Mouse (Mus musculus) cerebellum, adult (tissue): ENCODE measurements around the gene Tmem18.

Source experiments
- ATAC-seq: cut with Nextera tagmentation; 2 replicates; pipeline ENCODE4 v1.9.2; 2017; ENCODE audit warnings: mild to moderate bottlenecking, moderate library complexity, mixed read lengths; ENCODE audit not compliant: insufficient number of reproducible peaks, low FRiP score, low TSS enrichment

Gene Tmem18

DNA sequence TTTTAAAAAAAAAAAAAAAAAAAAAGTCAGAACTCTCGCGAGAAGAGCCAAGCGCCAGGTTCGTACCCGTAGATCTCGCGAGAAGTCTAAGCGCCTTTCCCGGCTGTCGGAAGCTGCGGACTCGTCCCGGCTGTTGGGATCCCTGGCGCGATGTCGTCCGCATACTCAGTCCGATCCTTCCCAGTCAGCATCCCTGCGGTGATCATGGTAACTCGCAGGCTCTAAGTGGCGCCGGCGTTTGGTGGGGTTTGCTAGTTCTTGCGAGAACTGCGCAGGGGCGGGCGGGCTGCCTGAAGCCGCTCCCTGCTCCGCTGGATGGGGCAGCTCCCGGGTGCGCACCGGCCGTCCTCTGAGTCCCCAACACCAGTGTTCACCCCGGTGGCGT, at the start of gene Tmem18:
Tmem18 (plus strand) TSS at position 71 of the 385 bp plus-strand sequence.
- ATAC-seq = peak; percentile 89

DNA sequence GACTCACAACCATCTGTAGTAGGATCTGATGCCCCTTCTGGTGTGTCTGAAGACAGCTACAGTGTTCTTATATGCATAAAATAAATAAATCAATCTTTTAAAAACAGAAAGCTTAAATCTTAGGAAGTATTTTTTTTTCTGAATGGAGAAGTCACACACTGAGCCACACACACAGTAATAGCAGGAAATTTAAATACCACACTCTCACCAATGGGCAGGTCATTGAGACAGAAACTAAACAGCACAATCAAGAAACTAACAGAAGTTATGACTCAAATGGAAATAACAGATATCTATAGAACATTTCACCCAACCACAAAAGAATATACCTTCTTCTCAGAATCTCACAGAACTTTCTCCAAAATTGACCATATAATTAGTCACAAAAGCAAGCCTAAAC, 26.9 kb upstream of the Tmem18 start:
- ATAC-seq = no peak

DNA sequence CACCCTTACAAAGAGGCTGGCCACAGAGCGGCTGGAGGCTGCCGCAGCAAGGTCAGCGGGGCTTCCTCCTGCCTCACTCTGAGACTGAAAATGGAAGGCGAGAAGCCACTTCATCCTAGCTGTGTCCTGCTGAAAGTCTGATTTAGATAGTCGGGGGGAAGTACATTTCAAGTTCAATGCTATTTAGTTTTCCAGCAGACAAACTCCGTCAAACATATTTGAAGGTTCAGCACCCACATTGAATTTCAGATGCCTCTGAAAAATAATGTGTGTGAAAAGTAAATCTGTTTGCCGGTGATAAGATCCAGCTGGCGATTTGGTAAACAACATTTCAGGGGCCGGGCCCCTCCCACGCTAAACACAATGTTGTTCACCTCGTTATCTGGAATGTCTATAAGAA, 22.8 kb upstream of the Tmem18 start:
- no peak for ATAC-seq

DNA sequence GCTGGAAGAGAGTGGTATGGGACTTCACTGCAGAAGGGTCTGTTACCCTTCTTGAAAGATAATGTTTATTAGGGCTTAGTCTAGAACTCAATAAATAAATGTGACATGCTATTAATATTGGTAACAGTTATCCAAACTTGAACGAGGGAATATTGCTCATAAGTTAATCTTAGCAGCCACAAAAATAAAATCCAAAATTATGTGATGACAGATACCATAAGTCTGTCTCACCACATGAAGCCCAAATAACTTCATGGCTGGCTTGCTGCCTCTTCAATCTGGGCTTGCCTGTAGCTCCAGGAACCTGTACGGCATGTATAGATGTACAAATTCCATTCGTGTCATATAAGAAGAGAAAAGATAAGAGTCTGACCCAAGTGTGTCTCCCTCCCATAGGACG, 12.2 kb upstream of the Tmem18 start:
- no peak for ATAC-seq

DNA sequence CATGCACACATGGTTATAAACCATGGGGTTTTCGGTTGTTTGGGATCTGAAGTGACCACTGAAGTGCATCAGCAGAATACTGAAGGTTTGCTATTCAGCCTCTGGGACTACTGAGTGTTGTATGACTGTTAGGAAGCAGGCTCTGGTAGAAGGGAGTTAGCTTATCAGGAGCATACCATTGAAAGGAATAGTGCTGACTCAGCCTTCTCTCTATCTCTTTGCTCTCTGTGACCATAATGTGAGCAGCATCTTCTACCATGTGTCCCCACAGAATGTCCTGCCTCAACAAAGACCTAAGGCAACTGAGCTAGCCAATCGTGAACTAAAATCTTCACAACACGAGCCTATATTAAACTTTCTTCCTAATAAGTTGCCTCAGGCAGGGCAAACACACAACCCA, 8.3 kb upstream of the Tmem18 start:
- ATAC-seq = no peak

DNA sequence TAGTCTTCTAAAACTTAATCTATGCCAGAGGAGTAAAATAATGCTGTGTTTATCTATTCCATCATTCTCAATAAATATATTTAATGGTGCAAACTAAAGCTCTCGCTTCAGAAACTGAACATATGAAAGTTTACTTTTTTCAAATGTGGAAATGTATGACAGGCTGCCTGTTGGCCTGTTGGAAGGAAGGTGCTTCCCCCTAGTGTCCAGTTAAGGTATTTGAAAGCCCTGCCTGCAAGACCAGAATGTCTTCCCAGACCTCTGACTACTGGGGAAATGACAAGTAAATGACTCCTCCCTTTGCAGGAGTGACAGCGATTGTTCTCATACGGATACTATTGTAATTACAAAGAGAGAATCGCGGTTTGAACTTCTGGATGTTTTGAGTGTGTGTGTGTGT, 6.2 kb upstream of the Tmem18 start:
- 0 out of 2 replicates have a peak, but pooled peaks have one; percentile 53 for ATAC-seq

DNA sequence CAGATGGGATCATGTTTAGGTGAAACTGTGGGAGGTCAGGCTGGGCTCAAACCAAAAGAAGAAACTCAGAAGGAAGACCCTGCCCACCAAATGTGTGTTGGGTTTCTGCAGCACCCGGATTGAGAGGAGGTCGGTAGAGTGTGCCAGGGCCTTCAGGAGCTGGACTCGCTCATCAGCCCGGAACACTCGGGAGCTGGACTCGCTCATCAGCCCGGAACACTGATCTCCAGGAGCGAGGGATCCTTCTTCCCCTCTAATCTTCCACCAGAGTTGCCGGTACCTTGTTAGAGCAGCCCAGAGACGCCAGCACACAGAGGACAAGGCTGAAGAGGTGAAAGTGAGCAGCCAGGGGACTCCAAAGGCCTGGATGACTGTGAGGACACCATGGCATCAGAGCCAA, 2.9 kb upstream of the Tmem18 start:
- ATAC-seq = no peak

DNA sequence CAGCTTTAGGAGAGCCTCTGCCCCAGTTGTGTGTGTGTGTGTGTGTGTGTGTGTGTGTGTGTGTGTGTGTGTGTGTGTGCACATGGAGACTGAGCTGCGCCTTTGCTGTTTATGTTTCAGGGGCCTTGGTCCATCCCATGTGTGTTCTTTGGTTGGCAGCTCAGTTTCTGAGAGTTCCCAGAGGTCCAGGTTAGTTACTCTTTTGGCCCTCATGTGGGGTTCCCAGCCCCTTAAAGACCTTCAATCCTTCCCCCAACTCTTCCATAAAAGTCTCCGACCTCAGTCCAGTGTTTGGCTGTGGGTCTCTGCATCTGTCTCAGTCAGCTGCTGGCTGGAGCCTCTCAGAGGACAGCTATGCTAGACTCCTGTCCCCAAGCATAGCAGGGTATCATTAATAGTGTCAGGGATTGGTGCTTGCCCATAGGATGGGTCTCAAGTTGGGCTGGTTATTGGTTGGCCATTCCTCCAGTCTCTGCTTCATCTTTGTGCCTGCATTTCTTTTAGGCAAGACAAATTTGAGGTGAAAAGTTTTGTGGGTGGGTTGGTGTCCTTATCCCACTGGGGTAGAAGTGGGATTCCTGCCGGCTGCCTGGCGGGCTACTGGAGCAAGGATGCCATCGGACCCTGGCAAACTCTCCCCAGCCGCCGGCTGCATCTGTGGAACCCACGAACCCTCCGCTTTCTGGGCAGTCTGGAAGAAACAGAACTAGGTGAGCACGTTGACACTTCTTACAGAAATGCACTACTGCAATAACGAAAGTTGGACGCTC, 455 bp upstream of the Tmem18 start:
- peak; percentile 37; the same call in 1 of the 2 replicates for ATAC-seq

DNA sequence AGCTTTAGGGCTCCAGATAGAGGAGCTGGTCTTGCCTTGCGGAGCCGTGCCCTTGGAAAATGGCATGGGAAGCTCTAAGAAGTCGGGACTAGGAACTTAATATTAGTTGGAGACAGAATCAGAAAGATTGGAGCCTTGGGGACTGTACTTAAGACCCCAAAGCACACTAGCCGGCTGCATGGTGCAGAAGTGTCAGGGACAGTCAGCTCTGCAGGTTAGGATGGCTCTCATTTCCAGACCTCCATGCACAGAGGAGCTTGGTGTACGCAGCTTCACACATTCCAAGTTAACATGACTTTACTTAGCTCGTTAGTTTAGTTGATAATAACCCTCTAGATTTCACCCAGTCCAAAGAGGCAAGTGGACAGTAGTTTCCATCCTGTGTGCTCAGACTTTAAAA, 637 bp downstream of the Tmem18 start:
- ATAC-seq = 0 out of 2 replicates have a peak, but pooled peaks have one; percentile 26

DNA sequence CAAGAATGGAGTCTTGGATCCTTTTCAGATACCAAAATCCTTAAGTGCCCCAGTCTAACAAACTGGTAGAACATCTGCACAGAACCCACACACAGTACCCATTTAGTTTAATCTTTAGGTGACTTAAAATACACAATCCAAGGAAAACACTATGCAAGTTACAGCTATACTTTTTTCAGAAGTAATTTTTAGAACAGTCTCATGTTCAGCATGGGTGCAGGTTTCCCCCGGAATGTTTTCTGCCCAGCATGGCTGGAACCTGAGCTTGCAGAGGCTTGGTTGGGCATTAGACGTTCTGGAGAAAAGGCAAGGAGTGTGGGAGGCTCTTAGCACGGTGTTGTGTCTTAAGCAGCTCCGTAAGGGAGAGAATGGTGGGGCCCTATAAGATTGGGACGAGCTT, 7.6 kb downstream of the Tmem18 start:
- no peak for ATAC-seq

DNA sequence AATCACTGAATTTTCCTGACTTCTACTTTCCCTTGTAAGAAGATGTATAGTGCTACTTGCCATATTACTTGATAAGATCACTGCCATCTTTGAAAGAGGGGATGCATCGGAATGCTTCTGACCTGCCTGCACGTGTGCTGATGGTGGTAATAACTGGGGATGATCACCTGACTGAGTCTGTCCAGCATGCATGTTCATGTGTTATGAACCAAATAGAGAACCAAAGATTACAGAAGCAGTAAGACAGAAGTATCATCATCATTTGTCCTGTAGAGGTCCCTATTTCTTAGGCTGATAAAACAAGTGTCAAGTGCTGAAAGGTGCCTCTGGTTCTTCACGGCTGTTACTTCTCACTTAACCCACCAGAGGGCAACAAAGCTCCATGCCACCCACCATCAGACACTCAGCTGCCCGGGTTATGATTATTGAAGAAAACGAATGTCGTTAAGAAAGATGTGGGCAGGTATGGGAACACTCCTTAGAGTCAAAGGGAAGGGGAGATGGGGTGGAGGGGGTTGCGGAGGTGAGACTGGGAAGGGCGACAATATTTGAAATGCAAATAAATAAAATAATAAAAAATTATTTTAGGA, 12.7 kb downstream of the Tmem18 start:
- ATAC-seq = peak; percentile 46; the same call in 1 of the 2 replicates

DNA sequence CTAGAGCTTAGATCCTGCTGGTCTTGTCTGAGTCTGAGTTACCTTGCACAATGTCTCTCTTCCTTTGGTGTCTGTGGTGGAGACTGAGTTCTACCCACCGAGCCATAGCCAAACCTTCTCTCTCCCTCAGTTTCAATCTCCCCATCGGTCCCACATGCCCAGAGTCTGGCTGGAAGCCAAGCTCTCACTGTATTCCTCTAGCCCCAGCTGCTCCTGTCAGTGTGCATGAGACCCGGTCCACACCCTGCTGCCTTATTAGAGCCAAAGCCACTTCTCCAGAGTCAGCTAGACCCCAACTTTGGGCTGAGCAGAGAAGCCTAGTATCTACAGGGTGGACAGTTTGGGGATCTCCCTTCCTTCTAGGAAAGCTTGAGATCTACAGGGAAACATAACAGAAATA, 14.7 kb downstream of the Tmem18 start:
- no peak for ATAC-seq

DNA sequence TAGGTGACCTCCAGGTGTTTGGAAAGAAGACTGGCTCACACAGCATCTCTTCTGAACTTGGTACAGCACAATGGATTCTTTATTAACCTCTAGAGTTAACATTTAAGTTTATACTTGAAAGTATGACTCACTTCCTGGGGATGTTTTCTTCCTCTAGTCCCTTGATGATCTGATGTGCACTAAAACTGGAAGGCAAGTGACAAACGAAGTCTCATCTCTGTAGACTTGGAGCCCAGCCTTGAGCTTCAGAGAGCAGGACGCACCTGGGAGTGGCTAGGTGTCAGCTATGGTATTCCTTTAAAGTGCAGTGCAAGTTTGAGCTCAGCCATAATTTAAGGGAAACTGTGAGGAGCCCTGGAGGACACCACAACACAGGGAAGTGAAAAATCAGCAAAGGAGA, 15.2 kb downstream of the Tmem18 start:
- ATAC-seq = no peak

DNA sequence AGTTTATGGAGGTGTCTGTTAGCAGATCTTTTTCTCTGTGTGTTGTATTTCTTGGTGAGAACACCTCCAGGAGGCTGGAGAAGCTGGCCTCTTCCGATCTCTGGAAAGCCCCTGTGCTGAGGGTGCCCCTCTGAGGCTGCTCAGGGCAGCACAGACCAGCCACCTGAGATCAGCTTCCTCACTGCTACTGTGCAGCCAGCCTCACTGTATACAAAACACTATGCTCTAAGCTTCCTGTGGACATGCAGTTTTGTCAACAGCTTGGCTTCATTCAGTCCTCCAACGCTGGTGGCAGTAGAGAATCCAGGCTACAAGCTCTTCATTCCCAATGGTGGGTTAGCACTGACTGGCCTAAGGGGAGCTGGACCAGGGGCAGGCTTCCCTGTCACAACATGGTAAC, 15.8 kb downstream of the Tmem18 start:
- no peak for ATAC-seq

DNA sequence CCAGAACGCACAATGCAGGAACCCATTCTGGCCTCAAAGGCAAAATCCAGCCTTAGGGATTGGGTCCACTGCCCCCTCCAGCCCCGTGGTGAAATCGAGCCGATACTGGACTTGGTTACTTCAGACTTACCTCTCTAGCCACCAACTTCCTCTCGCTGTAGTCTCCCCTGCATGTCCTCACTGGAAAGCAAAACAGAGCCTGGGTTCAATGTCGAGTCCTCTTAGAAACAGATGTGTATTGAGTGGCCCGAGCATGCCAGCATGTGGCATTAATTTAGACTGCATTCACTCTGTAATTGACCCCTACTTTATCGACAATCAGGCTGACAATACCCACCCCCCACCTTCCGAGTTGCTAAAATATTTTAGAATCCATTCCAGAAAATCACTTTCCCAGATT, 19.8 kb downstream of the Tmem18 start:
- no peak for ATAC-seq

DNA sequence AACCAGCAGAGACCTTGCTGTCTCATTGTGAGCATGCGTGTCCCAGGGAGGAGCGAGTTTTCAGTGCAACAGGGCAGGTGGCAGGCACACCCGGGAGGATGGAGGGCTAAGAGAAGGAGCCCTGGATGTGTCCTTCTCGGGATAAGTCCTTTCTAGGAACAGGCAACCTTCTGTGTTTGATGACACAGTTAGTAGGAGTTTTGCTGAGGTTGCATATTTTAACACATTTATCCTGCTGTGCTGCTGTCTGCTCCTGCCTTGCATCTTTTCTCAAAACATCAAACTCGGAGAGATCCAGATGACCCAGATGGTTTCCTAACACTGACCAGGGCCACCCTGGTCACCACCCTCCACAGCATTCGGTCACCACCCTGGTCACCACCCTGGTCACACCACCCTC, 20.6 kb downstream of the Tmem18 start:
- ATAC-seq = no peak

DNA sequence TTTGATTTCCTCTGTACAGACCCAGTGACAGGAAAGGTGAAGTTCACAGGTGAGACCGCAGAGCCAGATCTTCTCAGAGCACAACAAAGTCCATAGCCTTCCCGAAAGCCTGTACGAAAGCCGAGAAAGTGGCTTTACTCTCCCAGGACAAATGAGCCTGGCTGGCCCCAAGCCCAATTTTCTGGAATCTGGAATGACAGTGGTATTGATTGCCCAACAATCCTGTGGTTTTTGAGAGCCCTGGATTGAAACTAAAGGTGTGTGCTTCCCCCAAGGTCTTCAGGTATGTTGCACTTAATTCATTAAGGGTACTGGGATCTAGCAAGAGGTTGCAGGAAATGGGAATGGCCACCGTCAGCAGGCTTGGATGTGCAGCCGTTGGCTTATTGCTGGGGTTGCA, 21.7 kb downstream of the Tmem18 start:
- ATAC-seq = no peak

DNA sequence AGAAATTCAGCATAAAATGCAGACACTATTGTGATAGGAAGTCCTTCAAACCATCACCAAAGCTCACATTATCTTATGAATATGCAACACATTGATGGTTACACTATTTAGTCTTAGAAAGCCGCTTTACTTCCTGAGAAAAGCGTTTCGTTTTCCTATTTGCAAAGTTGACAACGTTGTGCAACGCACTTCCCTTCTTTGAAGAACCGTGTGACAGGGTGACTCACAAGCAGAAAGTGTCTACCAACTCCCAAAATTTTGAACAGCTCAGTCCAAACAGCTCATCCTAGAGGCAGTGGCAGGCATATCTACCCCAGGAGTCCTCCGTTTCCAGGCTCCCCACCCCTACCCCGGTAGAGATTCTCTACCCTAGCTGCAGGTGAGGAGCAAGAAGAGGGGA, 22.5 kb downstream of the Tmem18 start:
- ATAC-seq = no peak

DNA sequence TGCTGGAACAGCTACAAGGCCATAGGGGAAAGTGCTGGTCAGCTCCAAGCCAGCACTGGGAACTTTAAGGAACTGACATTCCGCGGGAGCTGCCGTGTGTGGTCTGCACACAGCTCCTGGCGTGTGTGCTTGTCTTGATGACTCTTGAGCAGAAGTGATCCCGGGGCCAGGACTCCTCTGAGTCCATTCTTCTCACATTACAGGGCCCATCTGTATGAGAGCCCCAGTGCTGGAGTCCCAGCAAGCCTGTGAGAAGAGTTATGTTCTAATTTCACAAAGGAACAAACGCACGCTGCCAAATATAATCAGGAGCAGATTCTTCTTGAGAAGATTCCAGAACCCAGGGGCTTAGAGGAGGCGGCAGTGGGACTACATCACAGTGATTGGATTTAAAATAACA, 34.2 kb downstream of the Tmem18 start:
- no peak for ATAC-seq

DNA sequence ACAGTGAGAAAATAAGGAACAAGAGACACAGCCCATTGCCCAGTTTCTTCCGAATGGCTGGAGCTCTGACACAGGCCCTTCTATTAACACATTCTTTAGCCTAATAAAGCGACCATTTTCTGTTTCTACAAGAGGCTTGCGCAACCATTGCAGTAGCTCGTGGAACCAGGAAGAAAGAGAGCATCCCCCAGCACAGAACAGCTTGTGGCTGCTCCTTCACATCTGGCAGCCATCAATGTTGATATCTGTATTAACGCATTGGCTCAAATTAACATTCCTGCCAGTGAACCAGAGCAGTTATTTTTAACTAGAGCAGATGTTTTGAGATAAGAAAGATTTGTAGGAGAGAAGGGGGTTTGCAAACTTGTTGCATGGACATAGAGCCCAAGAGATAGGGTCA, 44.2 kb downstream of the Tmem18 start:
- no peak for ATAC-seq

DNA sequence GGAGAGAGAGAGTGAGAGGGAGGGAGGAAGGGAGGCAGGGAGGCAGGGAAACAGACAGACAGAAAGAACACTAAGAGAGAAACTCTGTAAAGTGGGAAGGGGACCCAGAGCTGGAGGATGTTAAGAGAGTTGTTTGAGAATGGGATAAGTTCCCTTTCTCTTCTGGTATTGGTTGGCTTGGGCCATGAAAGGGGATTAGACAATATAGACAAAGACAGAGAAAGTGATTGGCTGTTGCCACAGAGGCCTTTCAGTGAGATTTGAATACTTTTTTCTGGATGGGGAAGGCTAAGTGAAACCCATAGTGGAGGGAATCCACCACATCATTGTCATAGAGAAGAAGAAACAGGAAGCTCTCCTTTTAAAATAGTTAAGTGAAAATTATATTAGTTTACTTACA, 50.3 kb downstream of the Tmem18 start:
- ATAC-seq = no peak
